Mouse (Mus musculus) olfactory bulb, adult 2 months (tissue): ENCODE measurements around the gene Dok1.

ENCODE experiments used
- CTCF ChIP-seq: fragments of 200-500 bp; IDR thresholded peaks from 2 replicates; pipeline ENCODE4 v1.5.1; 2012; ENCODE audit warnings: low read depth, mild to moderate bottlenecking, low read length, moderate library complexity; ENCODE audit not compliant: insufficient read depth
- POLR2A ChIP-seq: fragments of 200-500 bp; IDR thresholded peaks from 2 replicates; pipeline ENCODE4 v1.6.1; 2012; ENCODE audit warnings: mild to moderate bottlenecking, low read depth, low read length, moderate library complexity; ENCODE audit not compliant: insufficient read depth

DNA sequence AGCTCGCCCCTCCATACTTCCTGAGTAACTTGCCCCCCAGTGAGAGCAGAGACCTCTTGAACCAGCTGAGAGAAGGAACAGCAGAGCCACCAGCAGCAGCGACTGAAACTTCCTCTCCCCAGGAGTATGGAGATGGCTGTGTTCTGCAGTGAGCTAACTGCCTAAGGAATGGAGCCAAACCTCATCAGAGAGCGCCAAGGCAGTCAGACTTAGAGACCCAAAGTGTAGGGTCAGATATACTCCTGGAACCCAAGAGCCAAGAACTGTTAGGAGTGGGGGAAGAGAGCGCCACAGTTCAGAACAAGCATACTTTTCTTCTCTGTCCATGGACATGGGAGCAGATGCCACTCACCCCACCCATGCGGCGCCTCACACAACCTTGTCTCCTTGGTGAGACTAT is 33.2 kb upstream of the Dok1 start:
- TF ChIP-seq CTCF: no peak
- no peak for TF ChIP-seq POLR2A
